Mouse (Mus musculus) embryo, embryonic 9.5 days (tissue): ENCODE results near the gene Gpx5.

Experiments
- DNase-seq: peaks from one replicate; pipeline ENCODE4 v3.0.0-alpha.2; 2017; ENCODE audit errors: extremely low spot score

The Gpx5 gene

GRCm38 (mm10) chr13:21292631-21293030 is at the start of gene Gpx5:
Gpx5 (minus strand) TSS chr13:21292731.
- DNase-seq, result no peak

- peak; percentile 65 for DNase-seq
These were observed 34.9 kb upstream of the Gpx5 start for GRCm38 (mm10) chr13:21327424-21327823.

- peak; percentile 88 for DNase-seq
These were observed 34.2 kb upstream of the Gpx5 start for GRCm38 (mm10) chr13:21326657-21327211.

GRCm38 (mm10) chr13:21326191-21326590 is 33.7 kb upstream of the Gpx5 start:
- DNase-seq, result peak; percentile 65

GRCm38 (mm10) chr13:21323405-21323804 is 30.9 kb upstream of the Gpx5 start:
- DNase-seq, result no peak

GRCm38 (mm10) chr13:21322509-21323375 is 30.2 kb upstream of the Gpx5 start:
- DNase-seq, result peak; percentile 86

GRCm38 (mm10) chr13:21321890-21322494 is 29.5 kb upstream of the Gpx5 start:
- DNase-seq, result peak; percentile 70

- no peak for DNase-seq
These were observed 27.7 kb upstream of the Gpx5 start for GRCm38 (mm10) chr13:21320262-21320661.

- no peak for DNase-seq
These were observed 21.4 kb upstream of the Gpx5 start for GRCm38 (mm10) chr13:21313903-21314302.

GRCm38 (mm10) chr13:21312854-21313253 is 20.3 kb upstream of the Gpx5 start:
- no peak for DNase-seq

GRCm38 (mm10) chr13:21311926-21312325 is 19.4 kb upstream of the Gpx5 start, which contains the start of gene Gpx6:
Gpx6 (plus strand) TSS chr13:21312125.
- DNase-seq, result no peak

- DNase-seq, result no peak
These were observed 17.3 kb upstream of the Gpx5 start for GRCm38 (mm10) chr13:21309788-21310187.

GRCm38 (mm10) chr13:21304483-21305066 is 12.0 kb upstream of the Gpx5 start:
- peak; percentile 30 for DNase-seq

- no peak for DNase-seq
These were observed 6.0 kb upstream of the Gpx5 start for GRCm38 (mm10) chr13:21298557-21298956.

- DNase-seq, result peak; percentile 95
These were observed 13.0 kb downstream of the Gpx5 start for GRCm38 (mm10) chr13:21279559-21279958.

GRCm38 (mm10) chr13:21279076-21279475 is 13.5 kb downstream of the Gpx5 start:
- DNase-seq, result no peak

- DNase-seq, result no peak
These were observed 16.0 kb downstream of the Gpx5 start for GRCm38 (mm10) chr13:21276551-21276950.

- peak; percentile 94 for DNase-seq
These were observed 16.5 kb downstream of the Gpx5 start for GRCm38 (mm10) chr13:21275815-21276550.

- peak; percentile 79 for DNase-seq
These were observed 17.3 kb downstream of the Gpx5 start for GRCm38 (mm10) chr13:21275021-21275814.

GRCm38 (mm10) chr13:21268262-21268661 is 24.3 kb downstream of the Gpx5 start:
- peak; percentile 76 for DNase-seq

- DNase-seq, result peak; percentile 81
These were observed 25.0 kb downstream of the Gpx5 start for GRCm38 (mm10) chr13:21267541-21267940.
